Mouse (Mus musculus) brain, embryonic 14.5 days (tissue): ENCODE results near the gene Prpf38b. TPM values are rescaled to one million over a fixed set of nuclear protein-coding genes. Genes with fewer than 3 reads are reported as not detected.
A peak's percentile ranks its signal among the peaks of the same experiment; 100 is the strongest.

ENCODE experiments used
- DNase-seq: peaks from one replicate; pipeline ENCODE4 v3.0.0-alpha.2; 2011; ENCODE audit warnings: low read depth
- CTCF ChIP-seq: fragments of 200-500 bp; IDR thresholded peaks from 2 replicates; pipeline ENCODE4 v1.5.1; 2012; ENCODE audit warnings: inconsistent platforms, mild to moderate bottlenecking, moderate library complexity, borderline replicate concordance; ENCODE audit not compliant: insufficient read depth, insufficient read length; ENCODE audit errors: extremely low read depth
- POLR2A ChIP-seq: fragments of 200-500 bp; IDR thresholded peaks from 2 replicates; pipeline ENCODE4 v1.6.1; 2012; ENCODE audit warnings: mild to moderate bottlenecking, inconsistent platforms, borderline replicate concordance; ENCODE audit not compliant: poor library complexity, insufficient read depth, insufficient read length, severe bottlenecking; ENCODE audit errors: extremely low read depth
- polyA plus RNA-seq: library from polyadenylated mRNA; depleted of rRNA; stranded (reverse); fragments of >200 nt; gene quantifications from 2 replicates; pipeline ENCODE4 v1.2.3, GENCODE M21; 2012

Prpf38b gene
- polyA plus RNA-seq, 1 experiment: 78.4 TPM

DNA sequence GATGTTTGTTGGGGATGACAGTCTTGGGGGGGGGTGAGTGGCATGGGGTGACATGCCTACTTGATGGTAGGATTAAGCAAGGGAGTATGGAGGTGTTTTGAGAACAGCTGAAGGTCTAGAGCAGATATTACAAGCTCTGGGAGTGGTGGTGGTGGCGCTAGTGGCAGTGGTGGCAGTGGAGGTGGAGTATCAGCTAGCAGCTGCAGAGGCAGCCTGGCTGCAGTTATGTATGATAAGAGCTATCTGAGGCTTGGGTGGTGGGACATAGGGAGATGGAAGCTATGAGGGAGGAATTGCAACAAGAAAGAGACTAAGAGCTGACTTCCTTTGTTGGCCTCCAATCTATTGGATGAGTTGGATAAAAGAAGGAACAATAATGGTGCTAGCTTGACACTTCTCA, 10.3 kb upstream of the Prpf38b start:
- no peak for TF ChIP-seq POLR2A
- no peak for TF ChIP-seq CTCF

DNA sequence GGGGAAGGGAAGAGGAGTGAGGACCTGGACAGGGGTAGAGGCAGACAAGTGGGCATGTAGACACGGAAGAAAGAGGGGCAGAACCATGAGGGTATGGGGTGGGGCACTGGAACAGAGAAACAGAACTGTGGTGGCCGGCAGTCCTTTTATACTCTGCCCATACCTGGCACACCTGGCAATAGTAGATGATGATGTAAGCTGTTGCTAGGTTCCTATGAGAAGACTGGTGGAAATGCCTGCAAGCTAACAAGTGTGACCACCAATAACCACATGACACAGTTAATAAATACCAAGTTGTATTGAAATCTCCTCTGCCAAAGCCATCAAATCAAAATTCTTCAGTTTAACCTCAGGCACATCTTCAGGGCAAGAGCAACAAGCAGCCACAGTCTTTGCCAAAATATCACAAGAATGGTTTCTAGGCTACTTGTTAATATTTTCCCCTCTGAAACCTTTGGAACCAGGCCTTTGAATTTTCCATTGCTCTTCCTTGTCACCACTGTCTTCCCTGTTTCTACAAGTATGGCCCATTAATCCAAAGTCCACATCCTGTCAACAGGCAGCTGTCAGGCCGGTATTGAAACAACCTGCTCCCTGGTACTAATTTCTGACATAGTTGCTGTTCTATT, 9.0 kb upstream of the Prpf38b start:
- DNase-seq: no peak
- TF ChIP-seq POLR2A (no peak), CTCF (no peak)

More for the DNA sequence above, 10.3 kb upstream of the Prpf38b start:
- no peak for DNase-seq

DNA sequence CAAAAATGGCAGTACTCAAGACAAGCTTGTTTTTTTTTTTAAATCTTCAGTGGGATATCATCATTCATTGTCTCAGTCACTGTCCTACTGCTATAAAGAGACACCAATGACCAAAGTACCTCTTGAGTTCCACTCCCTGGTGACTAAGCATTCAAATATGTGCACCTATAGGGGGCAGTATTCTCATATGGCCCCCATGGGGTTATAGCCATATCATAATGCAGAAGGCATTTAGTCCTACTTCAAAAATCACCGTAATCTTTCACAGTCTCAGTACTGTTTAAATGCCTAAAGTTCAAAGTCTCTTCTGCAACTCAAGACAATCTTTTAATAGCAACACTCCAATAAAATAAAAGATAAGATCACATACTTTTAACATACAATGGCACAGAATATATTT, 7.3 kb upstream of the Prpf38b start:
- DNase-seq: no peak
- TF ChIP-seq POLR2A: no peak
- no peak for TF ChIP-seq CTCF

DNA sequence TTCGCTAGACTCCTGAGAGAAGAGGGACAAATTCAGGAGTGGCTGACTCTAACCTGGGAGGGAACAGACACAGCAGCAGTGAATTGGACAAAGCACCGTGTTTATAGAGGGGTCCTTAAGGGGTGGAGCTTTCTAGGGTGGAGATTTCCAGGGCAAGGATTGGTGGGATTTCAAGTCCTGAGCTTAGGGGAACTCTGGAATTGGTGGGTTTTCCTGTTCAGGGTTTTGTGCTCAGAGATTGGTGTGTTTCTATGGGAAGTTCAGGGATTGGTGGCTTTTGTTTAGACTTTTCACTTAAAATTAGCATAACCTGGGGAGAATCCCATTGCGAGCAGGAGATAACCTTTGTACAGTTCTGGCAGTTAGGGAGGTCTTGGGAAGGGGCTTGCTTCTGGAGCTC, 6.5 kb upstream of the Prpf38b start:
- TF ChIP-seq POLR2A: no peak
- no peak for TF ChIP-seq CTCF
- no peak for DNase-seq

DNA sequence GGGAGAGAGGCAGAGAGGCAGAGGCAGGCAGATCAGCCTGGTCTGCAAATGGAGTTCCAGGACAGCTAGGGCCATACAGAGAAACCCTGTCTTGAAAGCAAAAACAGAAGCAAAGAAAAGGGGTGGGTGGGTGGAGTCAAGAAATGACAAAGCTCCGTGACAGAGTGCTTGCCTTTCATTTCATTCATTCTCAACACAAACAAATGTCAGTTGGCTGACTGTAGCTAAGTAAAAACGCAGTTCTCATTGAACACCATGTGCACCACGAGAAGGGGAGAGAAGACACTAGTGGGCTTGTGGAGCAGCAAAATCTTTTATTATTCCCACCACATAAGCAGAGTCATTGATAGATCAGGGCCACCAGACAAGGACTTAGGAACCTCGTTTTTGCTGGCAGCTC, 5.3 kb upstream of the Prpf38b start:
- peak; percentile 11 for DNase-seq
- TF ChIP-seq CTCF (no peak), POLR2A (no peak)

DNA sequence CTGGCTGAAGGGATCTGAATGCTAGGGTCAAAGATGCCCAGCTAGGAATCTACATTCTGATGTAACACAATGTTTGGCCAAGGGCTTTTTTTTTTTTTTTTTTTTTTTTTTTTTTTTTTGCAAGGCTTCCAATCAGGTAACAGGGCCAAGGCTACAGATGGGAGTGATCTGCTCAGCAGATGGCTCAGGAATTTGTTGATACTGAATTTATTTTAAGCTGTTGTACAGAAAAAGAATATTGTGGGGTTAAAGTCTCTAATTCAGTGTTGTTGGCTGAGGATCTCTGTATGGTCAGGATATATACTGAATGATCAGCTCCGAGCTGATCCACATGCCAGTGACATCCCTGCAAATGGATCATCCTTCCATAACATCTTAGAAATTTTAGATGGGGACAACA, 4.5 kb upstream of the Prpf38b start:
- TF ChIP-seq POLR2A: no peak
- no peak for TF ChIP-seq CTCF
- peak; percentile 43 for DNase-seq

DNA sequence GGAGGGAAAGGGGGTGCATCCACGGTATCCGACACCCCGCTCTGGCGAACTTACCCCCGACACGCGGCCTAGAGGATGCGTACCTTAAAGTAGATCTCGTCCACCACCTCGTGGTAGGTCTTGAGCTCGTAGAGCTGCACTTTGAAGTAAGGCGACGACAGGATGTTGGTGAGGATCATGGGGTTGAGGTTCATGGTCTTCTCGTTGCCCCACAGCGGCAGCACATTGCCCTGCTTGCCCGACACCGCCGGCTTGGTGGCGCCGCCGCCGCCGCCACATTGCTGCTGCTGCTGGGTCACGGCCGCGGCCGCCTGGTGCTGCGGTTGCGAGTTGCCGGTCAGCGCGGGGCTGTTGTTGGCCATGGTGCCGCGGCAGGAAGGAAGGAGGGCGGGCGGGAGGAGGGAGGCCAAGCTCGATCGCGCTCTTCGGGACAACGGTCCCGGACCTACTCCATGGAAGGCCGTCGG, 413 bp downstream of the Prpf38b start:
- DNase-seq: peak; percentile 86
- TF ChIP-seq CTCF: peak; percentile 26; the same call in 1 of the 2 replicates
- no peak for TF ChIP-seq POLR2A

DNA sequence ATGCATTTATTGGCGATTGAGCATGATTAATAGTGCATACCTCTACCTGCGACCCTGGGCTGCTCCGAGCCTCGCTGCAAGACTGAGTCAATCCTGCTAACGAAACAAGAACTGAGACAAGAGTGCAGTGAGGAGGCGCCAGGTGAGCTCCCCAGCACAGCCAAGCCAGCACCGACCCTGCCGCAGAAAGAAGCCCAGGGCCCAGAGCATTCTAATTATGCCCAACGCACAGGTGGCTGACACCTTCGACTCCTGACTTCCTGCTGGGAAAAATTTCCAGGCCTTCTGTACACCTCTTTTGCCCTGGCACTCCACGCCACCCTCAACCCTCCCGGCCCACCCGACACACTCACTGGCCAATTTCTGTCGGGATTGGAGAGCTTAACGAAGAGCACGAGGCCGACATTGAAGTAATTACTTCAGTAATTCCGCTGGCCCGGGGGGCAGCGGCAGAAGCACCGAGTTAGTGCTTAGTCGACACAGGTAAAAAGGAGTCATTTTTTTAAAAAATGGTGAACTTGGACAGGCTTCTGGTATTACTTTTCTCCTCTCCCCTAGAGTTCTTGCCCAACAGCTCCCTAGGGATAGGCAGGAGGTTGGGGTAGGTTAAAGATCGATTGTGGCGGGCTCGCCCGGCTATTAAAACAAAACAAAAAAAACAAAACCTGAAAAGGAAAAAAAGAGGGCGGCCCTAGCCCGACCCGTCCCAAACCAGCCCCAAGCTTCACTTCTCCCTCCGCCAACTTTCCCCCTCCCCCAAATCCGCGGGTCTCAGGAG, 1.0 kb downstream of the Prpf38b start:
- TF ChIP-seq CTCF (no peak), POLR2A (no peak)
- DNase-seq: peak; percentile 31

DNA sequence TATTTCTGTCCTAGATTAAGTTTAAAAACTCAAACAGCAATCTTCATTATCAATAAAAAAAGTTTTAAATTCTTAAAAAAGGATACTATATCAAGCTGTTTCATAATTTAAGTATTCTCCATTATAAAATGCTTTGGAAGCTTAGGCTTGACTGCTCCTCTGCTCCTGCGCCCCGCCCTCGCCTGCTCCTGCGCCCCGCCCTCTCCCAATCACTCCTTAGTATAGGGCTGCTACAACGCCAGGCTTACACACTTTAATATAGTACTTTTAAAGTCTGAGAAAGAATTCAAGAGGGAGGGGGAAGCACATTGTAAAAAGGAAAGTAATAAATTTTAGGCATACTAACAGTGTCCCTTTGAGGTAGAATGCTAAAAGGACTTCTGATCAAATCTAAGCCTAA, 8.6 kb downstream of the Prpf38b start:
- TF ChIP-seq POLR2A (no peak), CTCF (no peak)
- no peak for DNase-seq

DNA sequence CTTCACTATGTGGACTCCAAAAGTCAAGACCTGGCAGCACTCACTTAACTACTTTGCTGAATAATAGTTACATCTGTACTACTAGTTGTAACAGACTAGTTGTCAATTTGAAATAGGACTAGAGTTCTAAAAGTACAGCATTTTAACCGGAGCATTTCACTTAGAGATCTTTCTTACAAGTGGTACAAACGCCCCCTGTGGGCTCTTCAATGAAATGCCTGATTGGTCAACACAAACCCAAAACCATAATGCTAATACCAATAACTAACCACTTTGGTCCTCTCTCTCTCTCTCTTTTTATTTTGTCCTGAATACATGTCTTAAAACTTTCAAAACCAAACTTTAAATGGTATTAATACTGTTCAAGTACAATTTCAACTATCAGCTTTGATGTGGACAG, 9.5 kb downstream of the Prpf38b start:
- TF ChIP-seq POLR2A: no peak
- no peak for TF ChIP-seq CTCF
- DNase-seq: peak; percentile 17

DNA sequence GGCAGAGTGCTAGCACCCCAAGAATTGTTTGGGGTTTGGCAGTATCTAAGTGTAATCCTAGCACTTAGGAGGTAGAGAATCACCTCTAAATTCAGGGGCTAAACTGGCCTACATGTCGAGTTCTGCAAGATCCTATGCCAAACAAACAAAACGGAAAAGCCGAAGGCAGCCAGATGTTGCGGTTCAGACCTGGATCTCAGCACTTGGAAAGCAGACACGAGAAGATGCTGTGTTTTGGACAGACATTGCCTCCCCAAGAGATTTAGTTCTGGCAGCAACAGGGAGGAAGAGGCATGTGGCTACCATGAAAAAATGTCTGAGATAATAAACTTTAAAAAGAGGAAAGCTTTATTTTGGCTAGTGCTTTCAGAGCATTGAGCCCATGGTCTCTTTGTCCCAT, 10.8 kb downstream of the Prpf38b start:
- no peak for DNase-seq
- TF ChIP-seq POLR2A (no peak), CTCF (no peak)

DNA sequence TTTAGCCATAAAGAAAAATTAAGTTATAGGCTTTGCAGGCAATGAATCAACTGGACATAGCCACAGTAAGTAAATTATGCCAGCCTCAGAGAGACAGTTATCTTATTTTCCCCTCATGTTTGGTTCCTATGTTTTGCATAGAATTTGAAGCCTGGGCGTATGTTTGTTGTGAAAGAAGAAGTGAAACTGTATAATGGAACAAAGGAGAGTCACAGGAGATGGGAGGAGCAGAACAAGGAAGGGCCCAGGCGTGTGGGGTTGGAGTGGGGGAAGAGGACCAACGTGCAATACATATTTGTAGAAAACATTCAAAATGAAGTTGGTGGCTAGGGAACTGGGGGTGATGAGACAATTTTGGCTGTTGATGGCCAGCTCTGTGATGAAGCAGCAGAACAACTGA, 11.4 kb downstream of the Prpf38b start:
- no peak for DNase-seq
- TF ChIP-seq POLR2A: no peak
- TF ChIP-seq CTCF: no peak

DNA sequence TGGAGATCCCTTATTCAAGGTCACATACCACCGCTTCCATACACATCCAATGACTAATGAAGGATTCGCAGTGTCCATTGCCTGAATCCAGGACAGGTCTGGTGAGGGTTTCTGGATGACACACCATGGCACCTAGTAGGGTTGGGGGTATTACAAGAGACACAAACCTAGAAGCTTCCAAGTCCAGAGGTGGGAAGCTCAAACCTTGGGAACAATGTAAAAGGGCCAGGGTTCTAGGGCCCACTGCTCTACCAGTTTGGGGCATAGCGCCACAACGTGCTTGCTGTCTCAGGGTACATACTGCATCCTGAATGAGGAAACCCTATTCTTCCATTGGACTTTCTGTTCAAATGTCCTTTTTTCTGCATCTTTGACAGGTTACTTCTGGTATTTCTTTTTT, 12.9 kb downstream of the Prpf38b start:
- no peak for DNase-seq
- TF ChIP-seq CTCF (no peak), POLR2A (no peak)
